Mouse (Mus musculus): ENCODE results near the gene Car9. TPM values are rescaled to one million over a fixed set of nuclear protein-coding genes. Genes with fewer than 3 reads are reported as not detected.

Gene Car9
- total and polyA plus RNA-seq, 3 experiments: not detected

- no peak overlapping the region for H3K9ac ChIP-seq (ENCODE audit: insufficient read depth, low read depth)
- no peak overlapping the region for H3K27ac ChIP-seq (ENCODE audit: insufficient read depth, low read depth)
- dilution Hi-C loops (cut with MboI; ENCODE audit: extremely low pct_ligation_motif_present, extremely low pct_unique_long_range_greater_than_20kb, low sequenced_read_pairs) (no loop called here), in situ Hi-C loops (cut with MboI; ENCODE audit: low pct_ligation_motif_present, low pct_unique_long_range_greater_than_20kb, low sequenced_read_pairs) (loop anchor here (5.0 kb wide), 1 partner anchor 39 kb away; the partner anchor contains the start of gene Tesk1)
- H3K27me3 ChIP-seq (replicated peaks): no peaks in the 10 kb centered on the region
- H3K4me2 ChIP-seq (ENCODE audit: insufficient read depth, low read depth, poor library complexity, severe bottlenecking): no peak overlapping the region
- peaks cover 3% of the 10 kb centered on the region for H3K9me3 ChIP-seq (replicated peaks; ENCODE audit: low read length)
- TF ChIP-seq MYC (IDR thresholded peaks at IDR 0.05; ENCODE audit: low read depth, low read length): no peak
- H3K79me2 ChIP-seq (replicated peaks; ENCODE audit: control insufficient read depth, extremely low read depth, insufficient read depth, poor library complexity, severe bottlenecking): no peaks in the 10 kb centered on the region
- no peak for DNase-seq (ENCODE audit: extremely low read depth)
- no peak overlapping the region for H3K4me3 ChIP-seq (replicated peaks in 1 of 3; ENCODE audit: low read depth in 2 of 3, low read length in 2 of 3, poor library complexity in 1 of 3)
- H3K4me1 ChIP-seq (ENCODE audit: control insufficient read depth in 1 of 2, insufficient read depth in 2 of 2): peaks cover 10 to 42% of the 10 kb centered on the region in 2 experiments
- H3K36me3 ChIP-seq (replicated peaks in 1 of 2; ENCODE audit: control insufficient read depth in 1 of 2, insufficient read depth in 1 of 2, low read length in 1 of 2): no peaks in the 10 kb centered on the region
Observed at GRCm38 (mm10) chr4:43480985-43481384, 25.8 kb upstream of the Car9 start.

GRCm38 (mm10) chr4:43481894-43482456 lies 24.8 kb upstream of the Car9 start:
- in situ Hi-C loops (cut with MboI; ENCODE audit: low pct_ligation_motif_present, low pct_unique_long_range_greater_than_20kb, low sequenced_read_pairs) (loop anchor here (5.0 kb wide), 1 partner anchor 40 kb away; the partner anchor contains the start of gene Tesk1), dilution Hi-C loops (cut with MboI; ENCODE audit: extremely low pct_ligation_motif_present, extremely low pct_unique_long_range_greater_than_20kb, low sequenced_read_pairs) (no loop called here)
- no peak overlapping the region for H3K27ac ChIP-seq (ENCODE audit: insufficient read depth, low read depth)
- H3K79me2 ChIP-seq (replicated peaks; ENCODE audit: control insufficient read depth, extremely low read depth, insufficient read depth, poor library complexity, severe bottlenecking): no peaks in the 10 kb centered on the region
- peak overlapping the region in 1 of 3 experiments; percentile 58 for H3K4me3 ChIP-seq (replicated peaks in 1 of 3; ENCODE audit: low read depth in 2 of 3, low read length in 2 of 3, poor library complexity in 1 of 3)
- no peaks in the 10 kb centered on the region for H3K27me3 ChIP-seq (replicated peaks)
- H3K4me1 ChIP-seq (ENCODE audit: control insufficient read depth in 1 of 2, insufficient read depth in 2 of 2): peaks cover 10 to 36% of the 10 kb centered on the region in 2 experiments
- no peak overlapping the region for H3K9ac ChIP-seq (ENCODE audit: insufficient read depth, low read depth)
- H3K9me3 ChIP-seq (replicated peaks; ENCODE audit: low read length): peaks cover 3% of the 10 kb centered on the region
- H3K4me2 ChIP-seq (ENCODE audit: insufficient read depth, low read depth, poor library complexity, severe bottlenecking): no peak overlapping the region
- H3K36me3 ChIP-seq (replicated peaks in 1 of 2; ENCODE audit: control insufficient read depth in 1 of 2, insufficient read depth in 1 of 2, low read length in 1 of 2): no peaks in the 10 kb centered on the region
- TF ChIP-seq ETS1 (conservative IDR thresholded peaks at IDR 0.05; ENCODE audit: low read depth, low read length) (0 out of 2 replicates have a peak, but pooled peaks have one; percentile 17), MEF2A (IDR thresholded peaks at IDR 0.05; ENCODE audit: borderline replicate concordance, low read depth, low read length) (no peak), ZNF384 (IDR thresholded peaks at IDR 0.05; ENCODE audit: low read depth, low read length) (peak; percentile 88)
- peak; percentile 45 for DNase-seq (ENCODE audit: extremely low read depth)

GRCm38 (mm10) chr4:43482591-43482990 lies 24.2 kb upstream of the Car9 start:
- Histone ChIP-seq H3K4me2 (ENCODE audit: insufficient read depth, low read depth, poor library complexity, severe bottlenecking) (peak overlapping the region; percentile 32), H3K36me3 (replicated peaks in 1 of 2; ENCODE audit: control insufficient read depth in 1 of 2, insufficient read depth in 1 of 2, low read length in 1 of 2) (no peaks in the 10 kb centered on the region), H3K9me3 (replicated peaks; ENCODE audit: low read length) (peaks cover 3% of the 10 kb centered on the region), H3K4me3 (replicated peaks in 1 of 3; ENCODE audit: low read depth in 2 of 3, low read length in 2 of 3, poor library complexity in 1 of 3) (peak overlapping the region in 1 of 3 experiments; percentile 58), H3K27me3 (replicated peaks) (peaks cover 1% of the 10 kb centered on the region), H3K27ac (ENCODE audit: insufficient read depth, low read depth) (no peak overlapping the region), H3K9ac (ENCODE audit: insufficient read depth, low read depth) (no peak overlapping the region), H3K79me2 (replicated peaks; ENCODE audit: control insufficient read depth, extremely low read depth, insufficient read depth, poor library complexity, severe bottlenecking) (no peaks in the 10 kb centered on the region), H3K4me1 (ENCODE audit: control insufficient read depth in 1 of 2, insufficient read depth in 2 of 2) (peaks cover 10 to 36% of the 10 kb centered on the region in 2 experiments)
- TF ChIP-seq JUN (IDR thresholded peaks at IDR 0.05; ENCODE audit: insufficient read depth, low read depth, low read length) (no peak), NELFE (IDR thresholded peaks at IDR 0.05; ENCODE audit: low read depth, low read length) (no peak), ZC3H11A (IDR thresholded peaks at IDR 0.05; ENCODE audit: low read depth, low read length) (no peak), MAX (IDR thresholded peaks at IDR 0.05; ENCODE audit: low read length) (0 out of 2 replicates have a peak, but pooled peaks have one; percentile 23)
- in situ Hi-C loops (cut with MboI; ENCODE audit: low pct_ligation_motif_present, low pct_unique_long_range_greater_than_20kb, low sequenced_read_pairs): loop anchor here (5.0 kb wide), 1 partner anchor 40 kb away; the partner anchor contains the start of gene Tesk1
- dilution Hi-C loops (cut with MboI; ENCODE audit: extremely low pct_ligation_motif_present, extremely low pct_unique_long_range_greater_than_20kb, low sequenced_read_pairs): no loop called here
- peak; percentile 24 for DNase-seq (ENCODE audit: extremely low read depth)

All from CH12.LX (cell line).